Mouse (Mus musculus) lung, adult 2 months (tissue): ENCODE data around the gene Lrba.

Experiments used
- CTCF ChIP-seq: fragments of 200-500 bp; IDR thresholded peaks from 2 replicates; pipeline ENCODE4 v1.5.1; 2011; ENCODE audit warnings: mild to moderate bottlenecking, low read length, control low read depth; ENCODE audit not compliant: insufficient read depth
- POLR2A ChIP-seq: fragments of 200-500 bp; IDR thresholded peaks from 2 replicates; pipeline ENCODE4 v1.6.1; 2011; ENCODE audit warnings: low read depth, mild to moderate bottlenecking, control low read depth, low read length, borderline replicate concordance; ENCODE audit errors: extremely low read depth

GRCm38 (mm10) chr3:86551011-86551728, 326.7 kb downstream of the Lrba start:
- TF ChIP-seq CTCF (no peak), POLR2A (no peak)
